Mouse (Mus musculus) urinary bladder, postnatal 25 days (tissue): ENCODE data around the gene Sdha.

ENCODE experiments used
- DNase-seq: peaks from one replicate; pipeline ENCODE4 v3.0.0; 2022; ENCODE audit warnings: low spot score

Sdha gene

DNA sequence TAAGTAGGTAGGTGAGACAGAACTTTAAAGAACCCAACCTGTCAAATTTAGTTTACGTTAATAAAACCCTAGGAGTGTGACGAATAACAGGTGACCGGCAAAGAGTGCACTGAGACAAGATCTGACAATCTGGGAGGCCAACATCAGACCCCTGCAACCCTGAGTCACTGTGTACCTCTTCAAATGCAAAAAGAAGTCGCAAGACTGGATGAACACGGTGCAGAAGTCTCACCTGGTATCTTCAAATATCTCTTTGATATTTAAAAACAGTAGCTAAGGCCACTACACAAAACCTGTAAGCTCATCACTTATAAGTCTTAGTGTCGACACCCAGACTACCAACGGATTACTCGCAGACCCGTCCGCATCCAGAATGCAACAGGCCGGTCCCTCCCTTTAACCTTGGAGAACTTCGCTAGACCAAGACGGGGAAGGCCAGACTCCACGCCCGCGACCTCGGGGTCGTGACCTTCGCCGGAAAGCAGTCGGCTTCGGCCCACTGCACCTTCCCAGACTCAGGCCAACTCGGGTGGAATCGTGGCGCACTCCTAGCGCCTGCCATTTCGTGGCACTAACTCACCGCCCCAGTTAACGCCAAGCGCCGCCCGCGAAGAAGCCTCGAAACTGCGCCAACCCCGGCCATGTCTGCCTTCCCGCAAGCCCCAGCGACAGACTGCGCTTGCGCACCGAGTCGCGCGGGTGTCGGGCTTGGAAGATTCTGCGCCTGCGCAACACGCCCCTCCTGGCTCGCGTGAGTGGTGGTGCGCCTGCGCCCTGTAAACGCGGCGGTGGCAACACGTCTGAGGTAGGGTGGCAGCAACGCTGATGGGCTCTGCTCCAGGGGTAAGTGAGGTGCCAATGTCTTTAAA is at the start of gene Sdha, which contains the start of gene Ccdc127:
Gene Sdha (minus strand): TSS at position 715 of the 869 bp plus-strand sequence.
Gene Ccdc127 (plus strand): TSS at position 744 of the 869 bp plus-strand sequence.
- DNase-seq, result peak; percentile 96

DNA sequence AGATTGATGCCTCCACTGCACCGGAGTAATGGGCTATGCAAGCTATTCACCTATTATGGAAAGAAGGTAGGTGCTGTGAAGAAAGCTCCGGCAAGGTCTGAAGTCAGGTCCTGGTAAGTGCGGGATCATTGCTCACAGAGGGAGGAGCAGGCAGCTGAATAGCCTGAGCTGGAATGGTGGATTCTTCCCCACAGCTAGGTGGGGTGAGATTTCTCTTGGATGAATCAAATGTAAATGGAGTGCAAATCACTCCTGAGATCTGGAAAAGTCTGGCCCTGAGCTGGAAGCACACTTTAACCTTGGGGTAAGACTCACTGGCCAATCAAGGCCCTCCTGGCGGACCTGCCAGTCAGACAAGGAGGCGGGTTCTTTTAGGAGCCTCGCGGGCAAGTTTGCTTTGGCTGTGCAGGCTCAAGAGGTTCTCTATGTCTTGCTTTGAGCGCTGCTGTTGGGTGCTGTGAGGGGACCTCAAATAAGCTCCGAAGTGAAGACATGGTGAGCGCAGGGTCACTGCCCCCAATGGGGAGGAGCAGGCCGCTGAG is 49.3 kb upstream of the Sdha start, which contains the start of gene Ftl1-ps1:
Gene Ftl1-ps1 (plus strand): TSS at position 397 of the 542 bp plus-strand sequence.
- no peak for DNase-seq

DNA sequence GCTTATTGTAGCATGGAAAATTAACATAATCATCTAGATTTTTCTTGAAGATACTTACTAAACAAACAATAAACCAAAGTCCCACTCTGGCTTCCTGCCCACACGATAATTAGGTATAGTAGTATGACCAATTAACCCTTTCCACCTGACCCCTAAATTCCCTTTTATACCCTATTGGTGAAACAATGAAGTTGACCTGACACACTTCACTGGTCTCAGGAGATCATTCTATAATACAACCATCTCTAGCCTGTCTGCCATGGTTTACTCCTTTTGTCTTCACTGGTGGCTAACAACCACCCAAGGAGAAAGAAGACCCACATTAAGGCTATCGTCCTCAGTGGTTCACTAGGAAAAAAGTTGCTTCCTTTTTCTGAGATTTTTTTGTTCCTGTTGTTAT is 41.1 kb upstream of the Sdha start:
- DNase-seq, result no peak

DNA sequence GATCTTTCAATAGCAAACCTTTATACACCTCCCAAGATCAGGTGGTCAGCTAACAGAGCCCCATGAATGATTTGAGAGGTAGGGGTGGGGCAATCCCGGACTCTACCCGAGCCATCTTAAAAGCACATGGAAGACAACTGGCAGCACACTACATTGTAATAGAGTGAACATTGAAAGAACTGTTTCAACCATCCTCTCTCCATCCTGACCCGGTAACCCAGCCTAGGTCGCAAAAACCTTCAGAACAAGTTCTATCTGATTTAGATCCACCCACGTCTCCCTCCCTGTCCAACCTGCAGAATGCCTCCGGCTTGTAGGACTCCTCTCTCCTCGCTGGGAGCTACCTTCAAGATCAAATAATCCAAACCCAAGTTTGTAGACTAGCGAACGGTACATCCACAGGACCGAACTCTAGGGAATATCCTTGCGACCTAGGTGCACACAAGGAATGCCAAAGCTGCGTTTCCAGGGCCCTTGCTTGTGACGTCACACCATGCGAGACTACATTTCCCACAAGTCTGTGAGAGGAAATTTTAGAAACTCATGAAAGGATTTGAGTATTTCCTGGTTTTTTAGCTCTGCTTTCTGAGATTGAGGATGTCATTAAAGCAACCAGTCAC is 40.4 kb upstream of the Sdha start, which contains the start of gene Zfp72:
Gene Zfp72 (minus strand): TSS at position 466 of the 620 bp plus-strand sequence.
- peak; percentile 63 for DNase-seq

DNA sequence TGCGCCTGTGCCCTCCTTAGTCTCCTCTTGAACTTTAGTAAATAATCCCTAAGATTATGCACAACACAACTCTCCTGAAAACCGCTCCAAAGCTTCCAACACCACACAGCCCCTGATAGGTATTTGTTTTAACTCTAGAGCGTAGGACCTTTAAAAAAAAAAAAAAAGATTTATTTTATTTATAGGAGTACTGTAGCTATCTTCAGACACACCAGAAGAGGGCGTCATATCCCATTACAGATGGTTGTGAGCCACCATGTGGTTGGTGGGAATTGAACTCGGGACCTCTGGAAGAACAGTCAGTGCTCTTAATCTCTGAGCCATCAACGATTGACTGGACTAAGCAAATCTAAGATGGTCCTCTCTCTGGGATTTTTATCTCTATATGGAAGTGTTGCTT is 39.6 kb upstream of the Sdha start:
- no peak for DNase-seq

DNA sequence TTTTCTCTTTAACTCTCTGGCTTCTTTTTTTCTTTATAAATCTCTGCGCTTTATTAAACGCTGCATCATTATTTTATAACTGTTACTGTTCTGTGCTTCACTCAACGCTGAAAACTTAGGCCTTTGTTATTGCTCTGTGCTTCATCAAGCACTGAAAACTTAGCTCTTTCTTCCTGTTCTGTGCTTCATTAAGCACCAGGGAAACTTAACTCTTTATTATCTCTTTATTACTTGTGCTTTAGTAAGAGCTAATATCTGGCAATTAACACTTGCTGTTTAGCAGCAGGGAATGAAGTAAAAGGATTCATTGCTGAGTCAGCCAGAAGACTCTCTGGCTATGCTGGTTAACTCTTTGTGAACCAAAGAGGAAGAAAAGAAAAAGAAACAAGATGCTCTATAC is 32.2 kb upstream of the Sdha start:
- no peak for DNase-seq

DNA sequence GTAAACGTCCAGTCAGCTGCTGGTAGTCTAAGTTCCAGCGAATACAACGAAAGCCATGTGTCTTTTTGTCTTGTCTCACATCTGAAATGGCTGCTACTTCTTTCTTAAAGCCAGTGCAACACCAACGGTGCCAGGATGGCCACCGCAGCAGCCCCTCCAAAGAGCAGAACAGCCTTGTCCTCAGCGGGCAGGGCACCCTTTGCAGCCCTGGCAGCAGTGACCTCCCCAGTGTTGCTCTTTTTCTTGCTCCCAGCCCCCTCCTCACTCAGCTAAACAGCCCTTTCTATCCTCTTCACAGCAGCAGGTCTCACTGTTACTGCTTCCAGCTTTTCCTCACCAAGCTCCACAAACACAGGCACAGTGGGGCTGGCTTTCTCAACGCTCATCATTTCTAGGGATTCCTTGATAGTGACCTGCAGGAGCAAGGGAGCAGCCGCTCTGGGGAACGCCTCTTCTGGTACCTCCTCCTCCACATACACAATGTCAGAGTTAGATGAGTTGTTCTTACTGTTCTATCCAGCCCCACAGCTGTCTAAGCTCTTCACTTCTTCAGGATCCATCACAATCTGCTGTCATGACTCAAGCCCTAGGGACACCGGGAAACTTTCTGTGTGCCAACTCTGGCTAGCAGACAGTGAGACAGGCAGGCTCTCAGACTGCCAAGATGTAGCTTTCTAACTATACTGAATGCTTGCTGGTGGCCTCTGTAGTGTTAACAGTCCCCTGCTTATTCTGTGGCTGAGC is 31.6 kb upstream of the Sdha start:
- no peak for DNase-seq

DNA sequence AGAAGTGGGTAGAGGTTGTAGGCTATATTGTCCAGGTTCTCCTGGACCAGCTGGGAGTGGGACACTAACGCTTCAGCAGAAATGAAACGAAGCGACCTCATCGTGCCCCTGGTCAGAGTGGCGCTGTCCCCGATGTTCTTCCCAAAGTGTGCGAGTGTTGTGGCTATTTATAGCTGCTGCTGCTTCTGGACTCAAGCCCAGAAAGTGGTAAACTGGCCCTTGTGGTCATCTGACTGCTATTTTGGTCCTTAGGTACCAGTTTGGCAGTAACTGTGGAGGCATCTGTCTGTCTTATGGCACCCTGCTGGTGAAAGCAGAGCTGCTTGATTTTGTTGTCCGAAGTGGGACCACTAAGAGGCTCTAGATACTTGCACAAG is 13.8 kb upstream of the Sdha start, which contains the start of gene Lrrc14b:
Gene Lrrc14b (minus strand): TSS at position 147 of the 377 bp plus-strand sequence.
- DNase-seq, result no peak

DNA sequence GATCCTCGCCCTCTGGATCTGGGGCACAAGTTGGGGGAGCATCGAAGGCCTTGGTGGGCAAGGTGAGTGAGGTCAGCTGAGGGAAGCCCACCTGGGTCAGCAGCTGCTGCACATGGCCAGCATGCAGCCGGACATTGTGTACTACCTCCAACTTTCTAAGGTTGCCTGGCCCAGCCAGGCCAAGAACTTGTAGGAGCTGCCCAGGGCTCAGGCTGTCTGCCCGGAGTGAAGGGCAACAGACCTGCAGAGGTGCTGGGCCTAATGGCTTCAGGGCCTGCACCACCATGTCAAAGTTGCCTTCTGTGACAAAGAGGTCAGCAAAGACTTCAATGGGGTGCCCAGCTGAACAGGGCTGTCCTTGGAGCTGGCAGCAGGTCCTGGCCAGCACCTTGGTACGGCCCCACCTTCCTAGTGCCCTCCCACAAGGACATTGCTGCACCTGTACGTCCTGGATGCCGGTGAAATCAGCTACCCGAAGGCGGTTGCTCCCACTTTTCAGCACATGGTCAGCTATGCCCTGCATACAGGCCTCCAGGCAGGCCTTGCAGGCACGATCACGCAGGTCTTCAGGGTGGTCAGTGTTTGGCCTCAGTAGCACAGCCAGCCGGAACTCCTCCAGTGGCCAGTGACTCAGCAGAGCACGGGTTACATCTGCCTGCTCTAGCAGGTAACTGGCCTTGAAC is 13.2 kb upstream of the Sdha start:
- DNase-seq, result no peak

DNA sequence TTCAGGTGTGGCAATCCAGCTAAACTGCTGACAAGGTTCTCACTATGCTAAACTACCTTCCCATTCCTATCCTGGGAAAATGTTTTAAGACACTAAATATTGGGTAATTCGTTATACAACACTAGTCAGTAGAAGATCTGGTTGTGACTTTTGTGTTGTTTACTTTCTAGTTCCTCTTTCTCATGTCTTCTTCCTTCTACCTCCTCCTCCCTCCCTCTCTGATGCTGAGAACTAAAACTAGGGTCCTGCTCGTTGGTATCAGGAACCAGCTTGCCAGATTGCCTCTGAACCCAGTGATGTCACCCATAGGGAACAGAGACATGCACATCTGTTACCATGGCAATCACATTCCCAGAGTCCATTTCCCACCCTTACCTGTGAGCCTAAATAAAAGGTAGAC is 12.1 kb upstream of the Sdha start:
- no peak for DNase-seq

DNA sequence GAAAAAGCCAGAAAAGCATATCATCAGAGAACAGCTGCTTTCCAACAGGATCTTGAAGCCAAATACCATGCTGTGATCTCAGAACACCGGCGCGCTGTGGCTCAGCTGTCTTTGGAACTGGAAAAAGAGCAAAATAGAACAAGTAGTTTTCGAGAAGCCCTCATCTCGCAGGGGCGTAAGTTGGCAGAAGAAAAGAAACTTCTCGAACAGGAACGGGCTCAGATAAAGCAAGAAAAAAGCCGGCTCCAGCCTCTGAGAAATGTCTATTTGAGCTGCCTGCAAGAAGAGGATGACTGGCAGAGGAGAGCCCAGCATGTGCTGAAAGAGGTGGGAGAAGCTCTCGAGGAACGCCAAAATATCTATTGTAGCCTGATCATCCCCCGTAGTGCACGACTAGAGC is 6.4 kb upstream of the Sdha start:
- DNase-seq, result no peak

DNA sequence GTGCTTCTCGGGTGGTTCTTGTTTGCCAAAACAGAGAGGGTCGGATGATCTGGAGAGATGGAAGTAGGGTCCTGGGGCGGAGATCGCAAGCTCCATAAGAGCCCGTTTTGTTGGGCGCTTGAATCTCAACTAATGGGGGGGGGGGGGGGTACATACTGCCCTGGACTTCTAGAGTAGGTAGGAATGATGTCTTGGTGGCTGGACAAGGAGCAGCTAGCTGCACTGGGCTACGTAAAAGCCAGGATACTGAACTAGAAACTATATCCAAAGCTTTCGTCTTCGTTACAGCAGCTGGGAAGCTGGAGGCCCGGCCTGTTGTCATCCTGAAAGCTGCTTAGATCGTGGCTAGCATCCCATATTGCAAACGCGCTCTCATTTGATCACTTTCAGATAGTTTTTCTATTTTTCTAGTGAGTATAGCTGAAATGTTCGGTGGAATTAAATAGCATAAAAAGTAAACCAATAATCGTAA is 391 bp upstream of the Sdha start:
- DNase-seq, result no peak

DNA sequence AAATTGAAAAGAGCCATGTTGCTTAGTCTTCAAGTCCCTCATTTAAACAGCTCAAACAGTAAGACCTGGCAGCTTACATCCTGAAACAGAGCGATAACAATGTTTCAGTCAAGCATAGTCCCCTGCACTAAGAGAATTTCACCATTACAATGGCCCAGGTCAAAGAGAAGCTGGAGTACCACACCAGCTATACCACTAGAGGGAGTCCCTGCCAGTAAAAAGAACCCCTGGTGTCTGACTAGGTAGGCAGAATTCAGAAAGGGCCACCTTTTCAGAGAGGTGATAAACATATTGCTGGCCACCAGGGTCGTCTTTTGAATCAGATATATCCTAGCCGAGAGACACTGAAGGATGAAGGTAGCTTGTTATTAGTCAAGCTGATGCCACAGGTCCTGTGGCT is 9.0 kb downstream of the Sdha start:
- peak; percentile 9 for DNase-seq

DNA sequence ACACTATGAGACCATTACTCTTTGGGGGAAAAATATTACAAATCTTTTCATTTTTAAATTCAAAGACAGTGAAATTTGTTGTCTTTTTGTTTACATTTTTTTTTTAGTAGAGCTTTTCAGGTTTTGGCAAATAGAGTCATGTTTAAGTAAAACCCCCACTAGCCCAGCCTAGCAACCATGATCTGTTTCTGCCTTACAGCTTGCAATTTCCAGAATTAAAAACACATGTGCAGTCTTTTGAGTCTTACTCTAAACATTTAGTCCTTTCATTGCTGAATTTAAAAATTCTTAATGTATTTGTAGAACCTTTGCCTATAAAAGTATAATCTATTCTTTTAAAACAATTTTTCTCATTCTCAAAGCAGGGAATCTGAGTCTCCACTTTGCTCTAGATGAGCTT is 20.8 kb downstream of the Sdha start:
- no peak for DNase-seq

DNA sequence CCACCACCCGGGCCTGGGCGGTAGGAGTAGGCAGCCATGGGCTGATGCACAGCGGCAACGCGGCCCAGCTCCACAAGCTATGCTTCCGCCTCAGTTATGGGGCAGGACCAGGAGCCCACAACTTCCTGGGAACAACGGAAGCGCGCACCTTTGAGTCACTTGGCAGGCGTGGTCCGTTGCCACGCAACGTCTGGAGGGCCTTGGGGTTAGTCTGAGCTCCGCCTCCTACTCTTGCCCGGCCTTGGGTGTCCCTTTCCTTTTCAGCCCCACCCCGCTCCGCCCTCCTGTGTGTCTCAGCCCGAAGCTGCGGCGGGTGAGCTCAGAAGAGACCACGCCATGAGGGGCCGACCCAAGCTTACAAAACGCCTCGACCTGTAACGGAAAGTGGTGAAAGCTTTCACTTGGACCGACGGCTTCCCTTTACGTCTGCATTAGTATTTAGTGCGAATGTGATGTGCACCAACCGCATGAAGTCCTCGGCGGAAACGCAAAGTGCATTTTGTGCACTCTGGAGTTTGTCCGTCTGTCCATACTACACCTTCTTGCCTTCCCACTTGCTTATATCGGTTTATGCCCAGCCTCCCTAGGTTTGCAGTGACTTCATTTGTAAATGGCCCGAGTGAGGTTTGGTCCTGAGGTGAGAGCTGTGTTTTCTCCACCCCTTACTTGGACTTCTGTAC is 32.8 kb downstream of the Sdha start, which contains the start of gene Pdcd6:
Gene Pdcd6 (minus strand): TSS at position 411 of the 680 bp plus-strand sequence.
- DNase-seq, result peak; percentile 89

DNA sequence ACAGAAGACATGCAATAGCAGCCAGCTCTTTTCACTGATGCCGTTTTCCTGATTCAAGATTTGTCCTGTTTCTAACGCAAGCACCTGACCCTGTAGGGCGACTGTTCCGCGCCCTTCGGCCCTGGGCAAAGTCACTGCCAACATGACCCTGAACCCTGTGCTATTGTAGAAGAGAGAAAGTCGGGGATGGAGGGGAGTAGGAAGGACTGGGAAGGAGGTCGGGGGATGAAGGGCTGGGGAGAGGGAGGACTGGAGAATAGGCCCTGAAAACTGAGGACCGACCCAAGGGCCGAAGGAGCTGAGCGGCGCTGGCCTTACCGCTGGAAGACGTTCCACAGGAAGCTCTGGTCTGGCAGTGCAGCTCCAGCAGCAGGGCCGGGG is 33.3 kb downstream of the Sdha start:
- DNase-seq, result no peak

DNA sequence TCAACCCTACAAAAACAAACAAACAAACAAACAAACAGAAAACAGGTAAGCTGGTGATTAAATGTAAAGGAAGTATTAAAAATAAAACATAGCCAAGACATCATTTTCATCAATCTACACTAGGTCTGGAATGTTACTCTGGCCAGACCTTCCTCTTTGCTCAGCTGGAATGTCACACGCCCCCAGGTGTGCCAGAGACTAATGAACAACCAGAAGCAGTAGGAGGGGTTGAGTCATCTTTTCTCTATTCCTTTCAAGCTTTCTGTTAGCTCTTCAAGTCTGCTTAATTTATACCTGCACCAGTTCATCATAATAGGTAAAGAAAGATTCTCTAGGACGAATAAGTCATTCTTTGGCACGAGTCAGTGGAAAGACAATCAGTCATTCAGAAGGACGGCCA is 33.7 kb downstream of the Sdha start:
- no peak for DNase-seq

DNA sequence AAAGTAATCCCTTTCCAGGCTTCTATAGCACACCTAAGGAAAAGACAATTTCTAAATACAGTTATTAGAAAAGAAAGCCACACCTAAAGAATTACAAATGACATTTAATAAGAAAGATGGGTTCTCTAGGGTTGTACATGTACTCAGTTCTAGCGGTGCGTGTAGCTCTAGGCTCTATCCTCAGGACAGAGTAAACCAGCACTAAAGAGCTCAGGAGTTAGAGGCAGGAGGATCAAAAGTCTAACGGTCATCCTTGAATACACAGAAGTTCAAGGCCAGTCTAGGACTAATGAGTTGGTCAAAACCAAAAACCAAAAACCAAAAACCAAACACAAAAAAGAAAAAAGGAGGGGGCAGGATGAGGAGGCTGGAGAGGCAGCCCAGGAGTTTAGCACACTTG is 35.5 kb downstream of the Sdha start:
- DNase-seq, result no peak

DNA sequence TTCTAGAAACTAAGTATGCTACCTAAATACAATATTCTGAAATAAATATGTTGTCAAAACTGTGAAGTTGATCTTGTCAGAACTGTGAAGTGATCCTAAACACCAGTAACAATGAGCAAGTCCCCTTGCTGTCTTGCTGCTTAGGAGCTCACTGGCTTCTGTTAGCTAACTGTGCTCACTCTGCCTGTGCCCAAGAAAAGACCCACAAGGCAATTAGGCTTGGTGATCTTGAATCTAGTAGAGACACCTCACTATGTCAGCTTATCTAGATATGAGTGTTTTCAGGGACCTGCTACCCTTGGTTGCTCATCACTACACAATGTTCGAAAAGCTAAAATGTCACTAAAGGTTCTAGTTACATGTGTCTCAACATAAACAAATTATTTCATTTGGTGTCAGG is 44.3 kb downstream of the Sdha start:
- DNase-seq, result no peak

DNA sequence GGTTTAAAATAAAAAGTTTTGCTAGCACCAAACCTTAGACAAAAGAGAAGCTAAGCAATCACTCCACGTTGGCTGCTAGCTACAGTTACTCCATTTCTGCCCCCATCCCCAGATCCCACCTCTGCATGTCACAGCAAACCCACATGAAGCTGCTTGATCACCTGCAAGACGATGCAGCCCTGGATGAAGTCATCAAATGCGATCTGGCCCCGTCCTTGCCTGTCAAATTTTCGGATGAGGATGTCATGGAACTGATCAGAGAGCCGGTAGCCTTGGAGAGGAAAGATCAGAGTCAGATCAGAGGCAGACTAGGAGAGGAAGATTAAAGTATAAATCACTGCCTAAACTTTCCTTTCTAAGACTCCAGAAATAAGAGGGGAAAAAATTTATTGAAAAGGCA is 44.7 kb downstream of the Sdha start:
- no peak for DNase-seq
